Mouse (Mus musculus): ENCODE results near the gene Sfxn2. TPM values are rescaled to one million over a fixed set of nuclear protein-coding genes. Genes with fewer than 3 reads are reported as not detected.

Gene Sfxn2
- polyA plus RNA-seq, 1 experiment from 2014 or later: 21.0 TPM

GRCm38 (mm10) chr19:46644793-46645602 is 71.8 kb downstream of the Sfxn2 start:
- Histone ChIP-seq H3K27me3 (replicated peaks; ENCODE audit: low read depth, poor library complexity, severe bottlenecking) (no peaks in the 10 kb centered on the region), H3K27ac (replicated peaks) (peak overlapping the region; percentile 70), H3K4me1 (peaks cover 75% of the 10 kb centered on the region), H3K9me3 (no peaks in the 10 kb centered on the region), H3K36me3 (replicated peaks) (peaks cover 59% of the 10 kb centered on the region), H3K4me3 (no peak overlapping the region)
- DNase-seq (ENCODE audit: low spot score): peak; percentile 59
- 26% methylated on average over 12 of the region's 12 CpGs for WGBS

DNA sequence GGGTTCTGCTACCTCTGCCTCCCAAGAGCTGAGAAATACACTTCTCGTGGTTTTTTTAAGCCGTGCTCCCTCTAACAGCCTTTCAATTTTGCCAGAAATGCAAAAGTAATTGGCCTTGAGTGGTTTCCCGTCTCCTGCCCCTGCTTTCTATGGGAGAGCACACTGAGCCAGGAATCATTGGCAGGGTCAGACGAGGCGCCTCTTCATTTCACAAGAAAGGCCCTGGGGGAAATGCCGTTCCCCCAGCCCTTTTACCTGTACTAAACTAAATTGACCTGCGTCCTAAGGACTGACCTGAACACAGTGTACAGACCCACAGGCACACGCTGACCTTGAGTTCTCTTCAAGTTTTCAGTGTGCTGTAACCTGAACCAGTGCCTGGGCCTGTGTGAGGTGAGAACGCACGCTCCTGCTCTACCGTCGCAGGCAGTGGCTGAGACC is 72.9 kb downstream of the Sfxn2 start:
- Histone ChIP-seq H3K27me3 (replicated peaks; ENCODE audit: low read depth, poor library complexity, severe bottlenecking) (no peaks in the 10 kb centered on the region), H3K27ac (replicated peaks) (peak overlapping the region; percentile 70; the same call in 1 of the 2 replicates), H3K4me1 (peaks cover 67% of the 10 kb centered on the region), H3K36me3 (replicated peaks) (peaks cover 52% of the 10 kb centered on the region), H3K4me3 (no peak overlapping the region), H3K9me3 (no peaks in the 10 kb centered on the region)
- WGBS: 64% methylated on average over 12 of the region's 12 CpGs
- no peak for DNase-seq (ENCODE audit: low spot score)

DNA sequence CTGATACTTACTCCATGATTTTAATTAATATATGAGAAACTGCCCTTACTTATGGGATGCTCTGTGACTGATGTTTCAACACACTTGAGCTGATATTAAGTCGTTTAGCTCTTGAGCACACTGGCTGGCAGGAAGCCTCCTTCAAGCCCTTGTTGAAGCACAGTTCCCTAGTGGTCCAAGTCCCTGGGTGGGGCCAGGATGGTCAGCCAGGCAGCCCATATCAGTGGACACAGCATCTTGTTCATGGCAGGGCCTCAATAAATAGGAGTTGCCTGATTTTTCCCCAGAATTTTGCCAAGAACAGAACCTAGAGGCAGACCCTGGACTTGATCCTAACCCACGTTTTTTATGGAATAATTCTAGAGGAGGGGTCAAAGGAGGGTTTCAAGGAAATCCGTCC is 74.1 kb downstream of the Sfxn2 start:
- DNase-seq (ENCODE audit: low spot score): no peak
- Histone ChIP-seq H3K27ac (replicated peaks) (no peak overlapping the region), H3K27me3 (replicated peaks; ENCODE audit: low read depth, poor library complexity, severe bottlenecking) (no peaks in the 10 kb centered on the region), H3K36me3 (replicated peaks) (peaks cover 56% of the 10 kb centered on the region), H3K4me1 (peaks cover 55% of the 10 kb centered on the region), H3K4me3 (no peak overlapping the region), H3K9me3 (no peaks in the 10 kb centered on the region)
- WGBS: 67% methylated on average over 3 of the region's 3 CpGs

Other genes with a start within 250 kb of the Sfxn2 start
- gene Psd, start 246.2 kb upstream of the Sfxn2 start, polyA plus RNA-seq (2016; fragmentation: Nextera tagmentation; extraction: Ambion mirVana): 2.5 and 3.5 TPM in 2 replicates
- 17.1 and 17.2 TPM in 2 replicates for gene Fbxl15, start 245.2 kb upstream of the Sfxn2 start, polyA plus RNA-seq (2016; fragmentation: Nextera tagmentation; extraction: Ambion mirVana)
- 204 and 208 TPM in 2 replicates for gene Cuedc2, start 234.7 kb upstream of the Sfxn2 start, polyA plus RNA-seq (2016; fragmentation: Nextera tagmentation; extraction: Ambion mirVana)
- gene Mfsd13a, start 232.2 kb upstream of the Sfxn2 start, polyA plus RNA-seq (2016; fragmentation: Nextera tagmentation; extraction: Ambion mirVana): 8.0 and 8.4 TPM in 2 replicates
- 1.0 and 1.1 TPM in 2 replicates for gene 2310034G01Rik, start 223.1 kb upstream of the Sfxn2 start, polyA plus RNA-seq (2016; fragmentation: Nextera tagmentation; extraction: Ambion mirVana)
- 164 and 170 TPM in 2 replicates for gene Actr1a, start 177.6 kb upstream of the Sfxn2 start, polyA plus RNA-seq (2016; fragmentation: Nextera tagmentation; extraction: Ambion mirVana)
- 50.5 and 53.4 TPM in 2 replicates for gene Sufu, start 176.5 kb upstream of the Sfxn2 start, polyA plus RNA-seq (2016; fragmentation: Nextera tagmentation; extraction: Ambion mirVana)
- gene Trim8, start 71.7 kb upstream of the Sfxn2 start, polyA plus RNA-seq (2016; fragmentation: Nextera tagmentation; extraction: Ambion mirVana): 19.5 and 20.9 TPM in 2 replicates
- gene Arl3, start 167 bp upstream of the Sfxn2 start, polyA plus RNA-seq (2016; fragmentation: Nextera tagmentation; extraction: Ambion mirVana): 196 and 200 TPM in 2 replicates
- gene Wbp1l, start 25.7 kb downstream of the Sfxn2 start, polyA plus RNA-seq (2016; fragmentation: Nextera tagmentation; extraction: Ambion mirVana): 50.8 and 57.3 TPM in 2 replicates
- not detected in 2 replicates for gene Cyp17a1, start 99.8 kb downstream of the Sfxn2 start, polyA plus RNA-seq (2016; fragmentation: Nextera tagmentation; extraction: Ambion mirVana)
- 13.6 and 15.5 TPM in 2 replicates for gene Borcs7, start 116.5 kb downstream of the Sfxn2 start, polyA plus RNA-seq (2016; fragmentation: Nextera tagmentation; extraction: Ambion mirVana)
- 31.8 and 32.6 TPM in 2 replicates for gene As3mt, start 134.1 kb downstream of the Sfxn2 start, polyA plus RNA-seq (2016; fragmentation: Nextera tagmentation; extraction: Ambion mirVana)
- 2.3 and 3.0 TPM in 2 replicates for gene Cnnm2, start 188.2 kb downstream of the Sfxn2 start, polyA plus RNA-seq (2016; fragmentation: Nextera tagmentation; extraction: Ambion mirVana)

Data from embryonic facial prominence, embryonic 10.5 days (tissue).